Mouse (Mus musculus) heart, embryonic 11.5 days (tissue): ENCODE results near the gene Prkg1. TPM values are rescaled to one million over a fixed set of nuclear protein-coding genes. Genes with fewer than 3 reads are reported as not detected.

ENCODE experiments used
- ATAC-seq: fragments of 200-750 bp; cut with Nextera tagmentation; replicated peaks from 2 replicates; pipeline ENCODE4 v1.8.0; 2017; ENCODE audit warnings: moderate library complexity; ENCODE audit not compliant: insufficient number of reproducible peaks, low FRiP score, low TSS enrichment
- H3K27ac ChIP-seq: fragments of 300-500 bp; sonication (generic); 2 replicates; pipeline ENCODE4 v1.5.1; 2014; ENCODE audit warnings: mild to moderate bottlenecking, low read depth, low read length
- H3K27me3 ChIP-seq: fragments of 300-500 bp; sonication (generic); 2 replicates; pipeline ENCODE4 v1.6.1; 2014; ENCODE audit warnings: mild to moderate bottlenecking, low read length, mixed read lengths; ENCODE audit not compliant: control insufficient read depth, insufficient read depth
- H3K36me3 ChIP-seq: fragments of 300-500 bp; sonication (generic); 2 replicates; pipeline ENCODE4 v1.6.1; 2014; ENCODE audit warnings: mild to moderate bottlenecking, low read length, moderate library complexity, mixed read lengths; ENCODE audit not compliant: control insufficient read depth, insufficient read depth
- H3K4me1 ChIP-seq: fragments of 300-500 bp; sonication (generic); 2 replicates; pipeline ENCODE4 v1.6.1; 2014; ENCODE audit warnings: low read length; ENCODE audit not compliant: control insufficient read depth, insufficient read depth
- H3K4me2 ChIP-seq: fragments of 300-500 bp; sonication (generic); 2 replicates; pipeline ENCODE4 v1.6.1; 2014; ENCODE audit warnings: mild to moderate bottlenecking, moderate library complexity
- H3K4me3 ChIP-seq: fragments of 300-500 bp; sonication (generic); 2 replicates; pipeline ENCODE4 v1.5.1; 2014; ENCODE audit warnings: low read depth, low read length
- H3K9ac ChIP-seq: fragments of 300-500 bp; sonication (generic); 2 replicates; pipeline ENCODE4 v1.6.1; 2014; ENCODE audit warnings: mild to moderate bottlenecking, low read depth, low read length, moderate library complexity
- H3K9me3 ChIP-seq: fragments of 300-500 bp; sonication (generic); replicated peaks from 2 replicates; pipeline ENCODE4 v1.6.1; 2016; ENCODE audit warnings: low read length; ENCODE audit not compliant: control insufficient read depth
- WGBS: fragments of 180-500 bp; shearing (Covaris S2); extraction: QIAGEN DNeasy Blood & Tissue Kit; methylation state at CpG from one replicate; pipeline ENCODE4 v1.1.7; 2014; ENCODE audit not compliant: insufficient replicate concordance; 5-methylcytosine and 5-hydroxymethylcytosine counted together
- polyA plus RNA-seq: library from polyadenylated mRNA; unstranded; fragments of >200 nt; fragmentation: Nextera tagmentation; extraction: Ambion mirVana; gene quantifications from 2 replicates; pipeline ENCODE4 v1.2.1, GENCODE M21; 2014

Gene Prkg1
- polyA plus RNA-seq, 1 experiment from 2014 or later, result 10.9 TPM

GRCm38 (mm10) chr19:31149902-31150301 lies 614.9 kb downstream of the Prkg1 start:
- Histone ChIP-seq H3K9ac (no peak overlapping the region), H3K4me2 (no peak overlapping the region), H3K9me3 (no peaks in the 10 kb centered on the region), H3K27me3 (no peaks in the 10 kb centered on the region), H3K36me3 (no peaks in the 10 kb centered on the region), H3K27ac (no peak overlapping the region), H3K4me1 (no peaks in the 10 kb centered on the region), H3K4me3 (no peak overlapping the region)
- ATAC-seq, result no peak
- 83% methylated on average over 2 of the region's 2 CpGs for WGBS

- Histone ChIP-seq H3K9me3 (no peaks in the 10 kb centered on the region), H3K36me3 (no peaks in the 10 kb centered on the region), H3K4me3 (no peak overlapping the region), H3K27me3 (no peaks in the 10 kb centered on the region), H3K4me1 (no peaks in the 10 kb centered on the region), H3K4me2 (no peak overlapping the region), H3K27ac (no peak overlapping the region), H3K9ac (no peak overlapping the region)
- ATAC-seq, result no peak
- WGBS, result 84% methylated on average over 2 of the region's 2 CpGs
These were observed 617.4 kb downstream of the Prkg1 start for GRCm38 (mm10) chr19:31147457-31147856.

GRCm38 (mm10) chr19:31146156-31146555 lies 618.7 kb downstream of the Prkg1 start:
- no peaks in the 10 kb centered on the region for H3K9me3 ChIP-seq
- ATAC-seq, result no peak
- no peak overlapping the region for H3K4me3 ChIP-seq
- no peak overlapping the region for H3K4me2 ChIP-seq
- H3K36me3 ChIP-seq, result no peaks in the 10 kb centered on the region
- WGBS, result 70% methylated on average over 3 of the region's 3 CpGs
- H3K9ac ChIP-seq, result no peak overlapping the region
- H3K27me3 ChIP-seq, result no peaks in the 10 kb centered on the region
- no peaks in the 10 kb centered on the region for H3K4me1 ChIP-seq
- H3K27ac ChIP-seq, result no peak overlapping the region

GRCm38 (mm10) chr19:31141905-31142304 lies 622.9 kb downstream of the Prkg1 start:
- no peaks in the 10 kb centered on the region for H3K9me3 ChIP-seq
- H3K4me2 ChIP-seq, result no peak overlapping the region
- no peak overlapping the region for H3K27ac ChIP-seq
- 84% methylated on average over 7 of the region's 7 CpGs for WGBS
- H3K27me3 ChIP-seq, result no peaks in the 10 kb centered on the region
- H3K4me3 ChIP-seq, result no peak overlapping the region
- no peak overlapping the region for H3K9ac ChIP-seq
- H3K4me1 ChIP-seq, result no peaks in the 10 kb centered on the region
- no peak for ATAC-seq
- H3K36me3 ChIP-seq, result no peaks in the 10 kb centered on the region

- H3K36me3 ChIP-seq, result no peaks in the 10 kb centered on the region
- H3K9ac ChIP-seq, result no peak overlapping the region
- H3K4me1 ChIP-seq, result no peaks in the 10 kb centered on the region
- 32% methylated on average over 2 of the region's 2 CpGs for WGBS
- no peak overlapping the region for H3K4me3 ChIP-seq
- no peak overlapping the region for H3K4me2 ChIP-seq
- no peaks in the 10 kb centered on the region for H3K27me3 ChIP-seq
- no peaks in the 10 kb centered on the region for H3K9me3 ChIP-seq
- ATAC-seq, result no peak
- no peak overlapping the region for H3K27ac ChIP-seq
These were observed 628.5 kb downstream of the Prkg1 start for GRCm38 (mm10) chr19:31136316-31136715.

- Histone ChIP-seq H3K9ac (no peak overlapping the region), H3K27ac (no peak overlapping the region), H3K9me3 (no peaks in the 10 kb centered on the region), H3K4me1 (no peaks in the 10 kb centered on the region), H3K4me2 (no peak overlapping the region), H3K4me3 (no peak overlapping the region), H3K36me3 (no peaks in the 10 kb centered on the region), H3K27me3 (no peaks in the 10 kb centered on the region)
- ATAC-seq, result no peak
- 74% methylated on average over 8 of the region's 8 CpGs for WGBS
These were observed 632.2 kb downstream of the Prkg1 start for GRCm38 (mm10) chr19:31132614-31133013.

- H3K9ac ChIP-seq, result no peak overlapping the region
- H3K4me3 ChIP-seq, result no peak overlapping the region
- H3K4me2 ChIP-seq, result no peak overlapping the region
- H3K36me3 ChIP-seq, result no peaks in the 10 kb centered on the region
- no peak for ATAC-seq
- H3K9me3 ChIP-seq, result no peaks in the 10 kb centered on the region
- H3K27ac ChIP-seq, result no peak overlapping the region
- WGBS, result 86% methylated on average over 3 of the region's 3 CpGs
- H3K27me3 ChIP-seq, result no peaks in the 10 kb centered on the region
- H3K4me1 ChIP-seq, result no peaks in the 10 kb centered on the region
These were observed 640.2 kb downstream of the Prkg1 start for GRCm38 (mm10) chr19:31124628-31125027.

- Histone ChIP-seq H3K36me3 (no peaks in the 10 kb centered on the region), H3K4me1 (no peaks in the 10 kb centered on the region), H3K9me3 (no peaks in the 10 kb centered on the region), H3K4me2 (no peak overlapping the region), H3K4me3 (no peak overlapping the region), H3K27ac (no peak overlapping the region), H3K27me3 (no peaks in the 10 kb centered on the region), H3K9ac (no peak overlapping the region)
- 54% methylated on average over 4 of the region's 4 CpGs for WGBS
- no peak for ATAC-seq
These were observed 650.1 kb downstream of the Prkg1 start for GRCm38 (mm10) chr19:31114690-31115089.

- H3K4me3 ChIP-seq, result no peak overlapping the region
- no peak for ATAC-seq
- H3K4me2 ChIP-seq, result no peak overlapping the region
- no peaks in the 10 kb centered on the region for H3K9me3 ChIP-seq
- no peak overlapping the region for H3K27ac ChIP-seq
- 13% methylated on average over 9 of the region's 9 CpGs for WGBS
- H3K27me3 ChIP-seq, result no peaks in the 10 kb centered on the region
- H3K9ac ChIP-seq, result no peak overlapping the region
- H3K4me1 ChIP-seq, result peaks cover 3% of the 10 kb centered on the region; the same call in 1 of the 2 replicates
- no peaks in the 10 kb centered on the region for H3K36me3 ChIP-seq
These were observed 657.8 kb downstream of the Prkg1 start for GRCm38 (mm10) chr19:31106835-31107554.
